Mouse (Mus musculus) midbrain, embryonic 14.5 days (tissue): Measurements from ENCODE around the gene Klrc2. TPM values are rescaled to one million over a fixed set of nuclear protein-coding genes. Genes with fewer than 3 reads are reported as not detected.
"Not testable (repeated sequence)": the region's sequence is repeated elsewhere in the genome, so short reads cannot be mapped to it uniquely, and the experiment has no call there.

ENCODE experiments used
- ATAC-seq: fragments of 200-750 bp; cut with Nextera tagmentation; 2 replicates; pipeline ENCODE4 v1.8.0; 2017; ENCODE audit warnings: moderate number of reproducible peaks, moderate library complexity; ENCODE audit not compliant: low FRiP score, low TSS enrichment
- DNase-seq: peaks from one replicate; pipeline ENCODE4 v3.0.0-alpha.2; 2015
- H3K27ac ChIP-seq: fragments of 300-500 bp; sonication (generic); replicated peaks from 2 replicates; pipeline ENCODE4 v1.5.1; 2014; ENCODE audit warnings: mild to moderate bottlenecking, low read depth, low read length, moderate library complexity
- H3K27me3 ChIP-seq: fragments of 300-500 bp; sonication (generic); 2 replicates; pipeline ENCODE4 v1.6.1; 2014; ENCODE audit warnings: low read length, control low read depth, mixed read lengths; ENCODE audit not compliant: control insufficient read depth, insufficient read depth
- H3K36me3 ChIP-seq: fragments of 300-500 bp; sonication (generic); 2 replicates; pipeline ENCODE4 v1.6.1; 2014; ENCODE audit warnings: low read length, control low read depth; ENCODE audit not compliant: control insufficient read depth, insufficient read depth
- H3K4me1 ChIP-seq: fragments of 300-500 bp; sonication (generic); 2 replicates; pipeline ENCODE4 v1.6.1; 2014; ENCODE audit warnings: mild to moderate bottlenecking, antibody characterized with exemption, low read length, control low read depth; ENCODE audit not compliant: control insufficient read depth, insufficient read depth
- H3K4me2 ChIP-seq: fragments of 300-500 bp; sonication (generic); 2 replicates; pipeline ENCODE4 v1.6.1; 2014; ENCODE audit warnings: mild to moderate bottlenecking, low read length, moderate library complexity
- H3K4me3 ChIP-seq: fragments of 300-500 bp; sonication (generic); replicated peaks from 2 replicates; pipeline ENCODE4 v1.5.1; 2014; ENCODE audit warnings: low read depth, low read length
- H3K9ac ChIP-seq: fragments of 300-500 bp; sonication (generic); replicated peaks from 2 replicates; pipeline ENCODE4 v1.6.1; 2014; ENCODE audit warnings: mild to moderate bottlenecking, low read length, moderate library complexity
- H3K9me3 ChIP-seq: fragments of 300-500 bp; sonication (generic); 2 replicates; pipeline ENCODE4 v1.6.1; 2016; ENCODE audit warnings: low read length, control low read depth, mixed read lengths; ENCODE audit not compliant: control insufficient read depth
- WGBS: fragments of 180-500 bp; shearing (Covaris S2); extraction: QIAGEN DNeasy Blood & Tissue Kit; methylation state at CpG from one replicate; pipeline ENCODE4 v1.1.7; 2014; 5-methylcytosine and 5-hydroxymethylcytosine counted together
- polyA plus RNA-seq: library from polyadenylated mRNA; unstranded; fragments of >200 nt; fragmentation: Nextera tagmentation; extraction: Ambion mirVana; gene quantifications from 2 replicates; pipeline ENCODE4 v1.2.1, GENCODE M21; 2014

The Klrc2 gene
- polyA plus RNA-seq: not detected in 2 replicates

- H3K4me3 ChIP-seq, DNase-seq, H3K4me2 ChIP-seq, H3K9me3 ChIP-seq, ATAC-seq, H3K4me1 ChIP-seq, H3K9ac ChIP-seq, H3K36me3 ChIP-seq, H3K27ac ChIP-seq, H3K27me3 ChIP-seq: not testable (repeated sequence)
- 74% methylated on average over 4 of the region's 4 CpGs for WGBS
These were observed at the start of gene Klrc2 for GRCm38 (mm10) chr6:129660589-129660988. Gene Klrc2, minus strand, starts transcription at chr6:129660689.

- not testable (repeated sequence) for H3K4me3 ChIP-seq, H3K9me3 ChIP-seq, ATAC-seq, H3K27ac ChIP-seq, H3K4me2 ChIP-seq, DNase-seq, H3K36me3 ChIP-seq, H3K4me1 ChIP-seq, H3K27me3 ChIP-seq, H3K9ac ChIP-seq
- WGBS: 89% methylated on average over 10 of the region's 10 CpGs
These were observed 30.9 kb upstream of the Klrc2 start for GRCm38 (mm10) chr6:129691436-129691835.

GRCm38 (mm10) chr6:129680379-129680778 is 19.9 kb upstream of the Klrc2 start:
- no peaks in the 10 kb centered on the region for H3K4me1 ChIP-seq
- no peak overlapping the region for H3K4me2 ChIP-seq
- H3K36me3 ChIP-seq: no peaks in the 10 kb centered on the region
- H3K27ac ChIP-seq: no peak overlapping the region
- H3K27me3 ChIP-seq: no peaks in the 10 kb centered on the region
- WGBS: 73% methylated on average over 1 of the region's 1 CpGs
- H3K9me3 ChIP-seq: no peaks in the 10 kb centered on the region; the same call in 1 of the 2 replicates
- ATAC-seq (no peak), DNase-seq (peak; percentile 0)
- H3K9ac ChIP-seq: no peak overlapping the region
- H3K4me3 ChIP-seq: no peak overlapping the region

- Histone ChIP-seq H3K9ac (no peak within 1 kb of the TSS), H3K27me3 (no peaks in the 10 kb centered on the region), H3K4me2 (no peak within 1 kb of the TSS), H3K27ac (no peak within 1 kb of the TSS), H3K4me3 (no peak within 1 kb of the TSS), H3K36me3 (no peaks in the 10 kb centered on the region), H3K4me1 (no peaks in the 10 kb centered on the region), H3K9me3 (no peaks in the 10 kb centered on the region)
- no peak for DNase-seq
- WGBS: 88% methylated on average over 3 of the region's 3 CpGs
- no peak for ATAC-seq
These were observed 18.4 kb upstream of the Klrc2 start, which contains the start of gene Klrc1 for GRCm38 (mm10) chr6:129678873-129679272. Gene Klrc1, minus strand, starts transcription at chr6:129678973.

GRCm38 (mm10) chr6:129661301-129661700 is 812 bp upstream of the Klrc2 start:
- H3K27ac ChIP-seq, H3K9me3 ChIP-seq, ATAC-seq, H3K36me3 ChIP-seq, H3K4me1 ChIP-seq, H3K9ac ChIP-seq, H3K4me2 ChIP-seq, H3K27me3 ChIP-seq, DNase-seq, H3K4me3 ChIP-seq: not testable (repeated sequence)
- WGBS: 80% methylated on average over 1 of the region's 3 CpGs

GRCm38 (mm10) chr6:129644054-129644453 is 16.4 kb downstream of the Klrc2 start:
- not testable (repeated sequence) for H3K36me3 ChIP-seq, H3K9ac ChIP-seq, DNase-seq, H3K9me3 ChIP-seq, ATAC-seq, H3K4me2 ChIP-seq, H3K27ac ChIP-seq, H3K4me3 ChIP-seq, H3K27me3 ChIP-seq, H3K4me1 ChIP-seq
- WGBS: 93% methylated on average over 2 of the region's 3 CpGs

- not testable (repeated sequence) for H3K9me3 ChIP-seq, H3K9ac ChIP-seq
These were observed 17.3 kb downstream of the Klrc2 start, which contains the start of gene Klrc3 for GRCm38 (mm10) chr6:129643237-129643636. Gene Klrc3, minus strand, starts transcription at chr6:129643337.

GRCm38 (mm10) chr6:129631046-129631445 is 29.4 kb downstream of the Klrc2 start:
- H3K9ac ChIP-seq, H3K4me3 ChIP-seq, ATAC-seq, H3K4me1 ChIP-seq, H3K9me3 ChIP-seq, DNase-seq, H3K4me2 ChIP-seq, H3K27ac ChIP-seq, H3K27me3 ChIP-seq, H3K36me3 ChIP-seq: not testable (repeated sequence)
- WGBS: 82% methylated on average over 2 of the region's 2 CpGs

More at GRCm38 (mm10) chr6:129643237-129643636, 17.3 kb downstream of the Klrc2 start, which contains the start of gene Klrc3:
- H3K36me3 ChIP-seq, ATAC-seq, H3K27me3 ChIP-seq, H3K4me3 ChIP-seq, H3K4me2 ChIP-seq, H3K27ac ChIP-seq, DNase-seq, H3K4me1 ChIP-seq: not testable (repeated sequence)
- WGBS: 89% methylated on average over 3 of the region's 3 CpGs

GRCm38 (mm10) chr6:129623735-129624134 is 36.8 kb downstream of the Klrc2 start, which contains the start of gene Klrk1:
Gene Klrk1, minus strand, starts transcription at chr6:129623864.
- Histone ChIP-seq H3K9ac (no peak within 1 kb of the TSS), H3K9me3 (no peaks in the 10 kb centered on the region)

More at GRCm38 (mm10) chr6:129623735-129624134, 36.8 kb downstream of the Klrc2 start, which contains the start of gene Klrk1:
- 86% methylated on average over 4 of the region's 4 CpGs for WGBS
- Histone ChIP-seq H3K27ac (no peak within 1 kb of the TSS), H3K4me1 (no peaks in the 10 kb centered on the region), H3K4me2 (no peak within 1 kb of the TSS), H3K27me3 (no peaks in the 10 kb centered on the region), H3K36me3 (no peaks in the 10 kb centered on the region), H3K4me3 (no peak within 1 kb of the TSS)
- no peak for ATAC-seq
- no peak for DNase-seq
